Mouse (Mus musculus): Measurements from ENCODE around the gene Kat14. TPM values are rescaled to one million over a fixed set of nuclear protein-coding genes. Genes with fewer than 3 reads are reported as not detected.

The Kat14 gene
- polyA plus RNA-seq, 1 experiment: not detected

GRCm38 (mm10) chr2:144452364-144453008 lies 83.7 kb downstream of the Kat14 start:
- WGBS: 12% methylated on average over 8 of the region's 8 CpGs
- no peak for TF ChIP-seq POLR2A (IDR thresholded peaks at IDR 0.05; ENCODE audit: insufficient read depth, low read depth, low read length)
- TF ChIP-seq CTCF (IDR thresholded peaks at IDR 0.05; ENCODE audit: insufficient read depth, low read depth, low read length): no peak
- H3K4me1 ChIP-seq (ENCODE audit: control insufficient read depth, insufficient read depth, low read length): no peaks in the 10 kb centered on the region
- no peak overlapping the region for H3K27ac ChIP-seq (ENCODE audit: insufficient read depth, low read depth, low read length)
- H3K4me3 ChIP-seq (ENCODE audit: insufficient read depth, low read depth, low read length): no peak overlapping the region

Other genes starting within 250 kb of the Kat14 start
- not detected in 2 replicates for gene Mgme1, start 98.3 kb upstream of the Kat14 start, polyA plus RNA-seq (2012; ENCODE audit: insufficient read depth, insufficient read length, low replicate concordance, missing spikeins)
- not detected in 2 replicates for gene Snx5, start 98.1 kb upstream of the Kat14 start, polyA plus RNA-seq (2012; ENCODE audit: insufficient read depth, insufficient read length, low replicate concordance, missing spikeins)
- not detected in 2 replicates for gene Ovol2, start 36.8 kb upstream of the Kat14 start, polyA plus RNA-seq (2012; ENCODE audit: insufficient read depth, insufficient read length, low replicate concordance, missing spikeins)
- not detected in 2 replicates for gene Pet117, start within 50 bp of the Kat14 start, polyA plus RNA-seq (2012; ENCODE audit: insufficient read depth, insufficient read length, low replicate concordance, missing spikeins)
- gene Dzank1, start 158.4 kb downstream of the Kat14 start, polyA plus RNA-seq (2012; ENCODE audit: insufficient read depth, insufficient read length, low replicate concordance, missing spikeins): 44.3 TPM in 1 of 2 replicates, not detected in the other
- not detected in 2 replicates for gene Polr3f, start 158.7 kb downstream of the Kat14 start, polyA plus RNA-seq (2012; ENCODE audit: insufficient read depth, insufficient read length, low replicate concordance, missing spikeins)
- not detected in 2 replicates for gene Rbbp9, start 181.9 kb downstream of the Kat14 start, polyA plus RNA-seq (2012; ENCODE audit: insufficient read depth, insufficient read length, low replicate concordance, missing spikeins)
- not detected in 2 replicates for gene Sec23b, start 187.2 kb downstream of the Kat14 start, polyA plus RNA-seq (2012; ENCODE audit: insufficient read depth, insufficient read length, low replicate concordance, missing spikeins)
- not detected in 2 replicates for gene Smim26, start 225.1 kb downstream of the Kat14 start, polyA plus RNA-seq (2012; ENCODE audit: insufficient read depth, insufficient read length, low replicate concordance, missing spikeins)
- not detected in 2 replicates for gene Dtd1, start 230.9 kb downstream of the Kat14 start, polyA plus RNA-seq (2012; ENCODE audit: insufficient read depth, insufficient read length, low replicate concordance, missing spikeins)

Measured in olfactory bulb, adult 2 months (tissue).